Mouse (Mus musculus) bone marrow macrophage, adult 2 months (primary cell): Measurements from ENCODE around the gene Kif1b. TPM values are rescaled to one million over a fixed set of nuclear protein-coding genes. Genes with fewer than 3 reads are reported as not detected.
A peak's percentile ranks its signal among the peaks of the same experiment; 100 is the strongest.

Source experiments
- H3K27ac ChIP-seq: 2 replicates; pipeline ENCODE4 v1.5.1; 2012; ENCODE audit warnings: low read depth, low read length; ENCODE audit not compliant: insufficient read depth
- H3K4me1 ChIP-seq: 2 replicates; pipeline ENCODE4 v1.6.1; 2012; ENCODE audit warnings: low read length; ENCODE audit not compliant: control insufficient read depth, insufficient read depth
- H3K4me3 ChIP-seq: 2 replicates; pipeline ENCODE4 v1.5.1; 2012; ENCODE audit warnings: mild to moderate bottlenecking, low read length, moderate library complexity; ENCODE audit not compliant: insufficient read depth
- CTCF ChIP-seq: IDR thresholded peaks from 2 replicates; pipeline ENCODE4 v1.5.1; 2012; ENCODE audit warnings: low read depth, mild to moderate bottlenecking, low read length, moderate library complexity
- POLR2A ChIP-seq: IDR thresholded peaks from 2 replicates; pipeline ENCODE4 v1.6.1; 2012; ENCODE audit warnings: mild to moderate bottlenecking, low read depth, low read length, borderline replicate concordance
- polyA plus RNA-seq: library from polyadenylated mRNA; stranded (reverse); fragments of >200 nt; gene quantifications from 2 replicates; pipeline ENCODE4 v1.2.4, GENCODE M21; 2012; ENCODE audit not compliant: missing spikeins, insufficient read depth, insufficient read length

Gene Kif1b
- polyA plus RNA-seq, 1 experiment: 26.4 TPM

- Histone ChIP-seq H3K27ac (peak overlapping the region; percentile 90), H3K4me1 (peaks cover 48% of the 10 kb centered on the region), H3K4me3 (peak overlapping the region; percentile 81)
- TF ChIP-seq CTCF (no peak), POLR2A (no peak; the same call in 1 of the 2 replicates)
These were observed 140.4 kb downstream of the Kif1b start for GRCm38 (mm10) chr4:149166957-149167611.

- Histone ChIP-seq H3K4me1 (peaks cover 48% of the 10 kb centered on the region), H3K27ac (peak within 1 kb of the TSS; percentile 90)
- no peak for TF ChIP-seq POLR2A
- TF ChIP-seq CTCF: no peak
These were observed 141.1 kb downstream of the Kif1b start, which contains the start of gene Pgd for GRCm38 (mm10) chr4:149166215-149166946. Gene Pgd (minus strand): TSS chr4:149166771.

GRCm38 (mm10) chr4:149164150-149164549 lies 143.3 kb downstream of the Kif1b start:
- Histone ChIP-seq H3K27ac (no peak overlapping the region), H3K4me3 (peak overlapping the region; percentile 24), H3K4me1 (peaks cover 54% of the 10 kb centered on the region)
- TF ChIP-seq POLR2A: no peak
- no peak for TF ChIP-seq CTCF

More at GRCm38 (mm10) chr4:149166215-149166946, 141.1 kb downstream of the Kif1b start, which contains the start of gene Pgd:
- peak within 1 kb of the TSS; percentile 96 for H3K4me3 ChIP-seq

GRCm38 (mm10) chr4:149163196-149163595 lies 144.3 kb downstream of the Kif1b start:
- Histone ChIP-seq H3K4me1 (peaks cover 57% of the 10 kb centered on the region), H3K4me3 (no peak overlapping the region), H3K27ac (no peak overlapping the region)
- no peak for TF ChIP-seq CTCF
- no peak for TF ChIP-seq POLR2A

GRCm38 (mm10) chr4:149161166-149161565 lies 146.3 kb downstream of the Kif1b start:
- H3K4me3 ChIP-seq: no peak overlapping the region
- H3K4me1 ChIP-seq: peaks cover 70% of the 10 kb centered on the region
- no peak overlapping the region for H3K27ac ChIP-seq
- TF ChIP-seq POLR2A (no peak), CTCF (no peak)

- Histone ChIP-seq H3K4me1 (peaks cover 72% of the 10 kb centered on the region), H3K27ac (no peak overlapping the region)
These were observed 147.6 kb downstream of the Kif1b start for GRCm38 (mm10) chr4:149159891-149160290.

GRCm38 (mm10) chr4:149159203-149159602 lies 148.3 kb downstream of the Kif1b start:
- H3K4me1 ChIP-seq: peaks cover 73% of the 10 kb centered on the region
- H3K27ac ChIP-seq: no peak overlapping the region
- H3K4me3 ChIP-seq: no peak overlapping the region
- no peak for TF ChIP-seq CTCF
- no peak for TF ChIP-seq POLR2A

More at GRCm38 (mm10) chr4:149159891-149160290, 147.6 kb downstream of the Kif1b start:
- no peak for TF ChIP-seq POLR2A
- no peak for TF ChIP-seq CTCF
- no peak overlapping the region for H3K4me3 ChIP-seq

GRCm38 (mm10) chr4:149157415-149157973 lies 150.0 kb downstream of the Kif1b start:
- H3K4me1 ChIP-seq: peaks cover 63% of the 10 kb centered on the region
- TF ChIP-seq CTCF: no peak
- TF ChIP-seq POLR2A: no peak
- H3K27ac ChIP-seq: no peak overlapping the region
- H3K4me3 ChIP-seq: no peak overlapping the region

- no peak for TF ChIP-seq CTCF
- no peak for TF ChIP-seq POLR2A
- Histone ChIP-seq H3K4me1 (peaks cover 49% of the 10 kb centered on the region), H3K4me3 (no peak overlapping the region), H3K27ac (peak overlapping the region; percentile 26)
These were observed 151.8 kb downstream of the Kif1b start for GRCm38 (mm10) chr4:149155711-149156110.
